Mouse (Mus musculus) limb, embryonic 11.5 days (tissue): ENCODE measurements around the gene Ints14. TPM values are rescaled to one million over a fixed set of nuclear protein-coding genes. Genes with fewer than 3 reads are reported as not detected.

ENCODE experiments used
- ATAC-seq: fragments of 200-750 bp; cut with Nextera tagmentation; 2 replicates; pipeline ENCODE4 v1.8.0; 2017; ENCODE audit warnings: low read depth; ENCODE audit not compliant: insufficient number of reproducible peaks, low FRiP score, low TSS enrichment
- DNase-seq: peaks from one replicate; pipeline ENCODE4 v3.0.0-alpha.2; 2015; ENCODE audit warnings: low spot score
- H3K27ac ChIP-seq: fragments of 300-500 bp; sonication (generic); replicated peaks from 2 replicates; pipeline ENCODE4 v1.5.1; 2014; ENCODE audit warnings: low read depth, mild to moderate bottlenecking, low read length
- H3K27me3 ChIP-seq: fragments of 300-500 bp; sonication (generic); 2 replicates; pipeline ENCODE4 v1.6.1; 2014; ENCODE audit warnings: mild to moderate bottlenecking, low read length, mixed read lengths; ENCODE audit not compliant: control insufficient read depth, insufficient read depth
- H3K36me3 ChIP-seq: fragments of 300-500 bp; sonication (generic); 2 replicates; pipeline ENCODE4 v1.6.1; 2014; ENCODE audit warnings: mild to moderate bottlenecking, low read length, moderate library complexity, mixed read lengths; ENCODE audit not compliant: control insufficient read depth, insufficient read depth
- H3K4me1 ChIP-seq: fragments of 300-500 bp; sonication (generic); 2 replicates; pipeline ENCODE4 v1.6.1; 2014; ENCODE audit warnings: low read length, mixed read lengths; ENCODE audit not compliant: control insufficient read depth, insufficient read depth
- H3K4me2 ChIP-seq: fragments of 300-500 bp; sonication (generic); 2 replicates; pipeline ENCODE4 v1.6.1; 2014; ENCODE audit warnings: low read depth, mild to moderate bottlenecking, moderate library complexity; ENCODE audit not compliant: severe bottlenecking
- H3K4me3 ChIP-seq: fragments of 300-500 bp; sonication (generic); 2 replicates; pipeline ENCODE4 v1.5.1; 2014; ENCODE audit warnings: low read depth, low read length
- H3K9ac ChIP-seq: fragments of 300-500 bp; sonication (generic); 2 replicates; pipeline ENCODE4 v1.6.1; 2014; ENCODE audit warnings: mild to moderate bottlenecking, low read length
- H3K9me3 ChIP-seq: fragments of 300-500 bp; sonication (generic); 2 replicates; pipeline ENCODE4 v1.6.1; 2016; ENCODE audit warnings: low read length; ENCODE audit not compliant: control insufficient read depth
- WGBS: fragments of 180-500 bp; shearing (Covaris S2); extraction: QIAGEN DNeasy Blood & Tissue Kit; methylation state at CpG from one replicate; pipeline ENCODE4 v1.1.7; 2014; 5-methylcytosine and 5-hydroxymethylcytosine counted together
- polyA plus RNA-seq: library from polyadenylated mRNA; unstranded; fragments of >200 nt; fragmentation: Nextera tagmentation; extraction: Ambion mirVana; gene quantifications from 2 replicates; pipeline ENCODE4 v1.2.1, GENCODE M21; 2014

Gene Ints14
- polyA plus RNA-seq: 77.0 and 80.7 TPM in 2 replicates

DNA sequence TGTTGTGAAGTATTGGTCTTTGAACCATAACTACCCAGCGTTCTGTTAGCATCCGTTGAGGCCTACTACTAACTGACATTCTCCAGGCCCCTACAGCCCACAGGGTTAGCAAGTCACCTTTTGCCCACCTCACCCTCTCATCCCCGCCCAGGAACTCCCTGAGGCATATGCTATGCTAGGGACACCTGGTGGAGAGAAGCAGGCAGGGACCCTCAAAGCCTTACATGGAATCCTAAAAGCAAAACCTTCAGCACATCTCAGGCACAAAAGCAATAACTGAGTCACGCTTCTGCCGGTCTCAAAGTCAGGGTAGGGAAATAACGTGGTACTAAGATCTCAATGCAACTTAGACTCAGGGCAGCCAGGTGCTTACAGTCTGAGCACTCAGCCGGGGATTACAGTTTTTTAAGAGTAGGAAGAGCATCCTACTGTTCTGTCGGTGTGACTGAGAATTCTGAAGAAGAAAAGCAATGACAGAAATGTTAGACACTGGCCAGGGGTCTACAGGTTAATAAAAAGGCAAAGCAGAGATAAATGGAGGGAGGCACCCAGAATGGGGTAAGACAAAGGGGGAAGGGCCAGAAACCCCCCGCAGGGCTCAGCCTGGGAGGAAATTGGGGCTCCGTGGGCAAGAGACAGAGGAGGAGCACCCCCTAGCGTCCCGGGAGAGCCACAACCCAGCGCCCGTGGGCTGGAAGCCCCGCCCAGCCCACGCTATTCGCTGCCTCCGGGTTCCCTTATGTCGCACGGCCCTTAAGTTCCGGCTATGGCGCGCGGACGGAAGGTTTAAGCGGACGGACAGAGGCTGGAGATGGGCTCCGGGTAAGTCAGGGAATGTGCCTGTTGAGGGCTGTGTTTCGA, at the start of gene Ints14:
Ints14 (plus strand) TSS at position 789 of the 861 bp plus-strand sequence.
- peak within 1 kb of the TSS; percentile 83 for H3K4me3 ChIP-seq

GRCm38 (mm10) chr9:64913406-64913805, 47.3 kb upstream of the Ints14 start:
- Histone ChIP-seq H3K27me3 (no peaks in the 10 kb centered on the region), H3K9me3 (no peaks in the 10 kb centered on the region), H3K9ac (no peak overlapping the region), H3K4me1 (no peaks in the 10 kb centered on the region), H3K27ac (no peak overlapping the region), H3K36me3 (peaks cover 3% of the 10 kb centered on the region; the same call in 1 of the 2 replicates), H3K4me3 (no peak overlapping the region), H3K4me2 (no peak overlapping the region)
- DNase-seq: no peak
- ATAC-seq: no peak
- WGBS: 95% methylated on average over 4 of the region's 4 CpGs

More for the DNA sequence above, at the start of gene Ints14:
- no peaks in the 10 kb centered on the region for H3K27me3 ChIP-seq
- H3K9ac ChIP-seq: peak within 1 kb of the TSS; percentile 94
- ATAC-seq: peak; percentile 92
- peaks cover 5% of the 10 kb centered on the region; the same call in 1 of the 2 replicates for H3K4me1 ChIP-seq
- H3K4me2 ChIP-seq: peak within 1 kb of the TSS; percentile 69
- H3K27ac ChIP-seq: peak within 1 kb of the TSS; percentile 76
- peaks cover 11% of the 10 kb centered on the region; the same call in 1 of the 2 replicates for H3K36me3 ChIP-seq
- H3K9me3 ChIP-seq: no peaks in the 10 kb centered on the region
- peak; percentile 99 for DNase-seq
- 3% methylated on average over 29 of the region's 29 CpGs for WGBS

DNA sequence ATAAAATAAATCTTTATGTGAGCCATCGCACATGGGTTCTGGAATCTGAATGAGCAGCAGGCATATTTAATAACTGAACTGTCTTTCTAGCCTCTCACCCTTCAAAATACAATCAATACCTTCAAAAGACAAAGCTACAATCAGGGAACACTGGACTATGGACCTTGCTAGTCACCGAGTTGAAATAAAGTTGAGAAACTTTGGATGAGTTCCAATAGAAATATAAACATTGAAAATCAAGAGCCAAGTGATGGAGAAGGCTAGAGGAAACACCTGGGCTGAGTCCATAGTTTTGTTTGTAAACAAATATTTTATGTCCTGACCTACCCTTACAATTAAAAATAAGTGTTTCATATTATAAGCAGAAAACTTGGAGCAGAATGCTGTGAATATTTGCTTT, 46.7 kb upstream of the Ints14 start:
- peaks cover 3% of the 10 kb centered on the region; the same call in 1 of the 2 replicates for H3K36me3 ChIP-seq
- no peak for ATAC-seq

DNA sequence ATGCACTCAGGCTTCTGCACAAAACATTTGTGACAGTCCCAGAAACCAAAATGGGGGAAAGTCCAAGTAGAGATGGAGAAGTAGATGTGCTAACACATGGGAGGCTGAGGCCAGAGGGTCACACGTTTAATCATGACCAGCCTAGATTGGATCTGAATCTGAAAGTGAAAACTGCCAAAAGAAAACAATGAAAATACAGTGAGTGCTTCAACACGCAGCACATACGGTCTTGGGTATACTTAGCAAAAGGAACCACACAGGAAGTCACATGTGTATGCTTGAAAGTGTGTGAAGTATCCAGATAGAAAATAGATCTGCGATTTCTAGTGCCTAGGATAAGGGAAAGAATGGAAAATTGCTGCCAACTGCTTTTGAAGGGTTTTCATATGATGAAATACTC, 46.1 kb upstream of the Ints14 start:
- Histone ChIP-seq H3K27ac (no peak overlapping the region), H3K4me1 (no peaks in the 10 kb centered on the region), H3K4me3 (no peak overlapping the region), H3K36me3 (peaks cover 3% of the 10 kb centered on the region; the same call in 1 of the 2 replicates), H3K27me3 (no peaks in the 10 kb centered on the region), H3K9me3 (no peaks in the 10 kb centered on the region), H3K4me2 (no peak overlapping the region), H3K9ac (no peak overlapping the region)
- no peak for DNase-seq
- WGBS: 86% methylated on average over 4 of the region's 4 CpGs
- no peak for ATAC-seq

More for the DNA sequence above, 46.7 kb upstream of the Ints14 start:
- H3K4me1 ChIP-seq: no peaks in the 10 kb centered on the region
- no peak overlapping the region for H3K27ac ChIP-seq
- no peak overlapping the region for H3K4me3 ChIP-seq
- H3K9ac ChIP-seq: no peak overlapping the region
- H3K9me3 ChIP-seq: no peaks in the 10 kb centered on the region
- 99% methylated on average over 2 of the region's 2 CpGs for WGBS
- no peak overlapping the region for H3K4me2 ChIP-seq
- DNase-seq: no peak
- H3K27me3 ChIP-seq: no peaks in the 10 kb centered on the region

DNA sequence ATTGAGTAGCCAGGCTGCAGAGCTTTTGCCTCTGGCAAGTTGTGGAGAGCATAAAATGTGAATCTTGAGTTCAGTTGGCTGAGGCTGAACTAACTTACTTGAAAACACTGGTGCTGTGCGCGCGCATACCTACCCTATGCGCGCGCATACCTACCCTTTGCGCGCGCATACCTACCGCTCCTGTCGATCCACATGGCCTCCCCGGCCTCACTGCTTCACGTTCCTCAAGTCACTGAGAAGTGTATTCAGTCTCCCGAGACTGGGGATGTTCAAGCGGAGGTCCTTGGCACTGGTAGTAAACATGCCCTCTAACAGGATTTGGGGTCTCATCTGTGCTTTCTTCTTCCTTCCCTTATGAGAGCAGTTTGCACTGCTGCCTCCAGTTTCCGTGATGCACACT, 42.1 kb upstream of the Ints14 start:
- H3K4me3 ChIP-seq: peak overlapping the region; percentile 26
- peak overlapping the region; percentile 49 for H3K9ac ChIP-seq
- WGBS: 35% methylated on average over 16 of the region's 16 CpGs
- no peaks in the 10 kb centered on the region for H3K27me3 ChIP-seq
- H3K36me3 ChIP-seq: no peaks in the 10 kb centered on the region; the same call in 1 of the 2 replicates
- no peaks in the 10 kb centered on the region for H3K4me1 ChIP-seq
- H3K4me2 ChIP-seq: peak overlapping the region; percentile 36; the same call in 1 of the 2 replicates
- no peak for ATAC-seq
- no peaks in the 10 kb centered on the region for H3K9me3 ChIP-seq
- no peak overlapping the region for H3K27ac ChIP-seq
- peak; percentile 73 for DNase-seq

GRCm38 (mm10) chr9:64925771-64926170, 34.9 kb upstream of the Ints14 start:
- no peak overlapping the region for H3K27ac ChIP-seq
- no peak for DNase-seq
- H3K27me3 ChIP-seq: no peaks in the 10 kb centered on the region

GRCm38 (mm10) chr9:64926201-64926991, 34.3 kb upstream of the Ints14 start:
- DNase-seq: no peak
- WGBS: 85% methylated on average over 8 of the region's 8 CpGs

More at GRCm38 (mm10) chr9:64925771-64926170, 34.9 kb upstream of the Ints14 start:
- H3K36me3 ChIP-seq: no peaks in the 10 kb centered on the region
- H3K4me3 ChIP-seq: no peak overlapping the region
- ATAC-seq: no peak
- H3K9ac ChIP-seq: no peak overlapping the region
- no peaks in the 10 kb centered on the region for H3K4me1 ChIP-seq
- no peaks in the 10 kb centered on the region for H3K9me3 ChIP-seq
- 86% methylated on average over 5 of the region's 5 CpGs for WGBS
- H3K4me2 ChIP-seq: no peak overlapping the region

GRCm38 (mm10) chr9:64930256-64930655, 30.4 kb upstream of the Ints14 start:
- no peak for ATAC-seq
- no peak overlapping the region for H3K9ac ChIP-seq
- WGBS: 76% methylated on average over 4 of the region's 4 CpGs
- H3K4me2 ChIP-seq: no peak overlapping the region
- H3K4me1 ChIP-seq: peaks cover 10% of the 10 kb centered on the region; the same call in 1 of the 2 replicates
- no peaks in the 10 kb centered on the region for H3K9me3 ChIP-seq
- DNase-seq: no peak
- H3K27me3 ChIP-seq: no peaks in the 10 kb centered on the region
- H3K36me3 ChIP-seq: no peaks in the 10 kb centered on the region
- no peak overlapping the region for H3K4me3 ChIP-seq
- H3K27ac ChIP-seq: no peak overlapping the region

More at GRCm38 (mm10) chr9:64926201-64926991, 34.3 kb upstream of the Ints14 start:
- no peaks in the 10 kb centered on the region for H3K36me3 ChIP-seq
- no peaks in the 10 kb centered on the region for H3K27me3 ChIP-seq
- no peak overlapping the region for H3K4me3 ChIP-seq
- H3K4me2 ChIP-seq: no peak overlapping the region
- no peak overlapping the region for H3K9ac ChIP-seq
- ATAC-seq: no peak
- no peaks in the 10 kb centered on the region for H3K4me1 ChIP-seq
- no peak overlapping the region for H3K27ac ChIP-seq
- no peaks in the 10 kb centered on the region for H3K9me3 ChIP-seq
